Mouse (Mus musculus): Measurements from ENCODE around the gene Armh4.
"Not testable (repeated sequence)": the region's sequence is repeated elsewhere in the genome, so short reads cannot be mapped to it uniquely, and the experiment has no call there.

Armh4 gene

DNA sequence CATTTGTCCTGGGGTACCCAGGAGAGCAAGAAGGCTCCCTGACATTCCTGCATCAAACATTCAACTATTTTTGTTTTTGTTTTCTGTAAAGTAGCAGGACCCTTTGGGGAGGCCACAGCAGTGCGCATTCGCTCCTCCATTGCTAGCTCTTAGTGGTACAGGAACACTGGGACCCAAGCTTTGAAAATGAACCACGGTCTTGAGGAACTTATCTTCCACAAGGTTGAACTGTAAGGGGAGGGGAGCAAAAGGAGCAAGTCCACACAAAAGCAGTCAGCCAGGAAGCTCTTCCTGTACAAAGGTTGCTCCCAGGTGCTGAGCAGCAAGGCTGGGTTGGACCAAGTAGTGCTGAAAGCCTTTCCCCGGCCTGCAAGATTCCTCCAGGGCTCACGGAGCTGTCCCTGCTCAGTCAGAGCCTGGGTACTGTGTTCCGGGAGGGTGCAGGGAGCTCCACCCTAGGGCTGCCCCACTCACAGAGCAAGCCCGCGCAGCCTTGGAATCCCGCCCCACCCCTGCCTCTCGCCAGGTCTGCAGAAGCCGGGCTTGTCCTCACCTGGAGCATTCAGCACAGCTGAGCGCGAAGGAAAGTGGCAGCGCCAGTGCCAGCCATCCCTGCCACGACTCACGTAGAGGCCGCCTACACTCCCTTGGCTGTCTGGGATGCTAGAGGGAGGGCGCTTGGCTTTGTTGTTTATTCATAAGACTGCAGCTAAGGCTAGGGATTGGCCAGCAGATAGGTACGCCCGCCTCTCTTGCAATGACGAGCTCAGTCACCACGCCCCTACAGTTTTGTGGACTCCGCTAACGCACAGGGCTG is at the start of gene Armh4:
Gene Armh4, minus strand, starts transcription at position 669 of the 817 bp plus-strand sequence.
- in situ Hi-C loops (cut with MboI, MseI), result no loop called here

DNA sequence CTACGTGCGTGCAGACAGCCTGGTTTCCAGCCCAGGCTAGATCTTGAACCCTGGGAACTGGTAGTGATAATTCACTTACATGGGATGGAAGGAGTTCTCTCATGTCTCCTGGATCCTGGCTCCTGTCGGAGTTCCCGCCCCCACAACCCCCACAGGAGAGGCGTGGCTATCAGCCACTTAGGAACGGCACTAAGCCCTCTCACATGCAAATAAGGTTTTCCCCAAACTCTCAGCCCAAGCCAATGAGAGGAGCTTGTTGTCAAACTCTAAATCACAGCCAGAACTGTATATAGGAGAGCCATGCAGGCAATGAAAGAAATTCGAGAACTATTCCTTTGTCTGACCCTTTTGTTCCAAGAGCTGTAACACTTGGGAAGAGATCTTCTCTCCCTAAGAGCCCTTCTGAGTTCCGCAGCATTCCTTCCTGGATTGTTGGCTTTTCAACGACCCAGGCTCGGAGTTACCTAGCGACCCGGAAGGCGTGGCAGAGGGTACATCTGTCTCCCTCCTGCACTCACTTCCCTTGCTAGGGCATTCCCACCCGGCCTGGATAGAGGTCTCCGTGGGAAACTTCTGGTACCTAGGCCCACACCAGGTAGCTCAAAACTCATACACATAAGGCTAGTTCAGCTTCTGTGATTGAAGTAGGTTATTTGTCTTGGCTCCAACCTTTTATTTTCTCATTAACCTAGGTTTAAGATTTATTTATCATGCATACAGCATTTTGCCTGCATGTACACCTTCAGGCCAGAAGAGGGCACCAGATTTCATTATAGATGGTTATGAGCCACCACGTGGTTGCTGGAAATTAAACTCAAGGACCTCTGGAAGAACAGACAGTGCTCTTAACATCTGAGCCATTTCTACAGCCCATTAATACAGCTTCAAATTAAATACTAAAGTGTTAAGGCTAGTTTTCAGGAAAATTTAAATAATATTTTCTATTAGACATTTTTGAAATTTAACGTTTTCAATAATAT is 46.3 kb upstream of the Armh4 start:
- in situ Hi-C loops (cut with MboI, MseI), result no loop called here

DNA sequence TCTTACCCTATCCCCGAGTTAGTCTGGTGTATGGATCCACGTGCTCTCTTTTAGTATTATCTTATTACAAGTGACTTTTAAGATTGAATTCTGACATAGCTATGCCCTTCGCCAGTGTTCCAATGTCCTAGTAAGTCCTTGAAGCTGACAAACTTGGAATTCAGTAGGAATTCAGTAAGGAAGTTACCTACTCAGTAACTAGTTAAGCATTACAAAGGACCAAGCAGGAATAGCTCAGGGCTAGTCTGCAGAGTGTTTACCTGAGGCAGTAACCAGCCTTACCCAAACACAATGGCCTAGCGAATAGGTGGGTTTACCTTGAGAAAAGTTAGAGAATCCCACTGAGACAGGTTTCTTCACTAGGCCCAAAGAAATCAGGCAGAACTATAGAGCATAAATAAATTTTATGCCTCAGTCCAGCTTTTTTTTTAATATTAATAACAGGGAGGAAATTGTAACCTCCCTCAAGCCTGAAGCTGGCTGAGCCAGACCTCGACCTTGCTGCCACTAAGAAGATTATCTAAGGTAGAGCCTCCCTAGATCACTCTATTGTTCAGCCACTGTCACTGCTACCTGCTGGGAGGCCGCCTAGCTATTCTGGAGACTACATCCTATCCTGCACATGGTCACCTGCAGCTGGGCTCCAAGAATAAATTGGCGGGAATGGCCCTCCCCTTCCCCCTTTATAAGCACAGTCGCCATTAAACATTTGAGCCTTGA is 36.7 kb upstream of the Armh4 start:
- in situ Hi-C loops (cut with MboI, MseI), result not testable (repeated sequence)

DNA sequence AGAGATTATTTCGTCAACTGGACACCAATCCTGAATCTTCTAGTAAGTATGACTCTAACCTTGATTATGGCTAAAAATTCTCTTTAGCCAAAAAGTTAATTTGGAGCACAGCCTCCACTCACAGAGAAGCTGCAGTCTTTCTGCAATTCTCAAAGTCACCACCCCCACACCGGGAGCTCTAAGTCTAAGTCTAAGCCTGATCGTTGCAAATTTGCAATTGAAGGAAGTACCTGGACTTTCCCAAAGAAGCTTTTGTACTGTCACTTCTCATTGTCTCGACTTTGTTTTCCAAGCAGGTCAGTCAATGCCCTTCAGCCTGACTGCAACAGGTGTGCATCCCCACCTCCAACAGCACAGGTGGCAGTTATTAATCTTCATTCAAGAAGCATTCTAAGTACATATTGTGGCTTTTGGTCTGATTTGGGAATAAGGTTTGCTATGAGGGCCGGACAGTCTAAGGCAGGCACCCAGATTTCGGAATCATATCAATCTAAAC is 35.6 kb upstream of the Armh4 start:
- in situ Hi-C loops (cut with MboI, MseI), result not testable (repeated sequence)

DNA sequence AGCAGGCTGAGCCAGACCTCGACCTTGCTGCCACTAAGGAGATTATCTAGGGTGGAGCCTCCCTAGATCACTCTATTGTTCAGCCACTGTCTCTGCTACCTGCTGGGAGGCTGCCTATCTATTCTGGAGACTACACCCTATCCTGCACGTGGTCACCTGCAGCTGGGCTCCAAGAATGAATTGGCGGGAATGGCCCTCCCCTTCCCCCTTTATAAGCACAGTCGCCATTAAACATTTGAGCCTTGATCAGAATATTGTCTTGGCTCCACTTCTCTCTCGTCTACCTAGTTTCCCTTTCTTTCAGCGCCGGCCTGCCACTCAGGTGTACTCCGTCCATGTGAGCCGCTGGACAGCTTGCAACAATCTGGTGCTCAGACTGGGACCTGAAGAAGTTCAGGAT is 29.8 kb upstream of the Armh4 start:
- in situ Hi-C loops (cut with MboI, MseI), result loop anchor here (5.0 kb wide), 1 partner anchor 914 kb away; no protein-coding TSS in a partner anchor

DNA sequence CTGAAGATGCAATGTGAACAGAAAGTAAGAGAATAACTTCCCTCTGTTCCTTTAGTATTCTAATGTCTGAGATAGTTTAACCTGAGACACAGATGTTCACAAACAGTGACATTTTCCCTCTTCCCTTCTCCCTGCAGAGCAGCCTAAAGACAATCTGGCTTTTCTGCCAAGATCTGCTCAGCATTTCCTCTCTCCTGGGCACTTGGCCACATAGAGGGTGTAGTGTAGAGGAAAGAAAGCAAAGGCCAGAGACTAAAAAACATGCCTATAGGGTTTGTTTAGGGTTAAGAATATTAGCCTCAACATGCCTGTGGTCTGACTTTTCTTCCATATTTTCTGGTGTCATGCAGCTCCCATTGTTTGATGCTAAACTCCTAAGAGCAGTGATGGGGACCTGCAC is 21.9 kb upstream of the Armh4 start:
- in situ Hi-C loops (cut with MboI, MseI), result not testable (repeated sequence)

DNA sequence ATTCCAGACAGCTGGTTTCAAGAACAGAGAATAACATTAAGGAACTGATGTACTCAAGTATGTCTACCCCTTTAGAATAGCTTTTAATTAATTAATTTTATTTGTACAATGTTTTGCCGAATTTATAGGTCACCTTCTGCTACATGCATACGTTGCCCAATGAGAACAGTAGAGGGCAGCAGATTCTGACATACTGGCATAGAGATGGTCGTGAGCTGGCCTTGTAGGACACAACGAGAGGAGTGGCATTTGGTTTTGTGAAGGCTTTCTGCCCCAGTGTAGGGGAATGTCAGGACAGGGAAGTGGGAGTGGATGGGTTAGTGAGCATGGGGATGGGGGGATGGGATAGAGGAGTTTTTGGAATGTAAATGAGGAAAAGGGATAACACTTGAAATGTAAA is 18.3 kb upstream of the Armh4 start:
- in situ Hi-C loops (cut with MboI, MseI), result no loop called here

DNA sequence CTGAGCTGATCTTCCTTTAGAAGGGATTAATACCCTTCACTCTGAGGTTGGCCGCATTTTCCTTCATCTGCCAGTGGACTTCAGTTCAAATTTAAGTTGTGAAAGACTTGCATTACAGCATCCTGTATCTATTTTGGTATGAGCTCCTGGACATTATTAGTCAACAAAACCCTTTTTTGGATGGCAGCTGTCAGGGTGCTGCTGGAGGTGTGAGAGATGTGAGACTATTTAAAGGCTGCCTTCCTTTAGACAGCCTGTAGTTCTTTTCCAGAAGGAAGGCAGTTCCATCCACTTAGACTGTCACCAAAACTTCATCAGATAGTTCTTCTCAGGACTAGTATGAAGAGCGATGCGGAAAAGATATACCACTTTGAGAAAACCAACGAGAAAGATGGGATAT is 10.8 kb upstream of the Armh4 start:
- in situ Hi-C loops (cut with MboI, MseI), result no loop called here

DNA sequence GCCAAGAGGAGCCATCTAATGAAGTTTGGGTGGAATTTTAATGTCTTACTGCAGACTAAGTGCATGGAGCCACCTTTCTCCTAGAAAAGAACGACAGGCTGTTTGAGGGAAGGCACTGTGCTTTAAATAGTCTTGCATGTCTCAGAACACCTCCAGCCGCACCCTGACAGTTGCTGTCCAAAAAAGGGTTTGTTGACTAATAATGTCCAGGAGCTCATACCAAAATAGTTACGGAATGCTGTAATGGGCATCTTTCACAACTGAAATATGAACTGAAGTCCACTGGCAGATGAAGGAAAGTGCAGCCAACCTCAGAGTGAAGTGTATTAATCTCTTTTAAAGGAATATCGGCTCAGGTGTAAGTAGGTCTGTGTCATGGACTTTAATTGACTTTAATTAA is 7.4 kb upstream of the Armh4 start:
- in situ Hi-C loops (cut with MboI, MseI), result no loop called here

DNA sequence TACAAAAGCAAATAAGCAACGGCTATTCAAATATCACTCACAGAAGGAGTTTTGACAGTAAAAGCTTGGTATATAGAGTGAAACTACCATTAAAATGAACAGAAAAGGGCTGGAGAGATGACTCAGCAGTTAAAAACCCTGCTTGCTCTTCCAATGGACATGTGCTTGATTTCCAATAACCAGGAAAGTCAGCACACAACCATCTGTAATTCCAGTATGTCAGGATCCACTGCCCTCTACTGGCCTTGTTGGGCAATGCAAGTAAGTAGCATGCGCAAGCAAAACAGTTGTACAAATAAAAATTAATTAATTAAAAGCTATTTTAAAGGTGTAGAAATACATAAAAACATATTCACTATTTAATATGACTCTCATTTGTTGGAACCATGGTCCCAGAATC is 2.6 kb upstream of the Armh4 start:
- in situ Hi-C loops (cut with MboI, MseI), result no loop called here

DNA sequence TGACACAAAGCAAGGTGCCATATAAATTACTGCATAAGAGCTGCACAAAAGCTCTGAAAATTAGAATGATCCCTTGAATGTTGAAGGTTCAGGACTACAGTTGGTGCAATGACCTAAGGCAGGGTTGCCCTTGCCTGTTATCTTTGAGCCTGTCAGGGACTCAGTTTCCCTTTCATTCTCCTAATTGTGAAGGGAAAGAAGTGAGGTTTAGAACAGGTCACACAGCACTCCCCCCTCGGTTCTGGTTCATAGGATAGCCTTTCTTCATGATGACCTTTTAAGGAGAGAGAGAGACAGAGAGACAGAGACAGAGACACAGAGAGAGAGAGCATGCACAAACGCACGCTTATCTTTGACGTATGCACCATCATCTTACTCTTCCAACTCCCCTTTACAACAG is 683 bp upstream of the Armh4 start:
- in situ Hi-C loops (cut with MboI, MseI), result no loop called here

DNA sequence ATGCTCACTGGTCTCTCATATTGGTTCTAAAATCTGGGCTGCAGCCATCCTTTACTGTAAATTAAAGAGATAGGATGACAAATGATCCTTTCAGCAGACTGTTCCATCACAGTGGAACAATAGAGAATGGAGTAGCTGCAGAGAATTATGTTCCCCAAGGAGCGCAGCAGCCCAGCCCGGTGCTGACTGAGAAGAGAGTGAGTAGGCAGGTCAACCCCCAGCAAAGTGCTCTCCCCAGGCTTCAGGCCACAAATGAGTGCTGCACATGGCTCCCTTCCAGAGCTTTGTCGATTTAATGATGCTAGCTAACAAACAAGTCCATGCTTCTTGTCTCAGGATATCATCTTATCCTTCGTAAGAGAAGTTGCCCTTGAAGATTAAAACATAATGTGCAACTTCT is 2.8 kb downstream of the Armh4 start:
- in situ Hi-C loops (cut with MboI, MseI), result no loop called here

DNA sequence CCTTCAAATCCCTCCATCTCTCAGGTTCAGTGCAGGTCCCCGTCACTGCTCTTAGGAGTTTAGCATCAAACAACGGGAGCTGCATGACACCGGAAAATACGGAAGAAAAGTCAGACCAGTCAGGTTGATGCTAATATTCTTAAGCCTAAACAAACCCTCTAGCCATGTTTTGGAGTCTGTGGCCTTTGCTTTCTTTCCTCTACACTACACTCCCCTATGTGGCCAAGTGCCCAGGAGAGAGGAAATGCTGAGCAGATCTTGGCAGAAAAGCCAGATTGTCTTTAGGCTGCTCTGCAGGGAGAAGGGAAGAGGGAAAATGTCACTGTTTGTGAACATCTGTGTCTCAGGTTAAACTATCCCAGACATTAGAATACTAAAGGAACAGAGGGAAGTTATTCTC is 5.6 kb downstream of the Armh4 start:
- in situ Hi-C loops (cut with MboI, MseI), result not testable (repeated sequence)

DNA sequence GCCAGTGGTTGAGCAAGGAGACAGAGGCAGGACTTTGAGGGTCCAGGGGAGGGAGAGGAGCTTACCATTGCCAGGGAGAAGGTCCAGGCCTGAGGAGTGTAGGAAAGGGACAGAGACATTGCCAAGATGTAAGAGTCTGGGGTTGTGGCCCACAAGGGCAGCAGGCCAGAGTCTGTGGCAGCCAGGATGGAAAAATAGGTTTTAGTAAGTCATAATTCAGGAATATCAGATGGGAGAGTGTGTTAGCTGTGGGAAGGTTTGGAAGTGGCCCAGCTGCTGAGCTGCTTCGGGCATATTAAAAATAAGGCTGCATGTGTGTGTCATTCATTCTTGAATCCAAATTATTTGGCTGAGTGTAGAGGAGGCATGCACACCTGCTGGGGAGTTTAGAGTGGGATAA is 11.4 kb downstream of the Armh4 start:
- in situ Hi-C loops (cut with MboI, MseI), result no loop called here

DNA sequence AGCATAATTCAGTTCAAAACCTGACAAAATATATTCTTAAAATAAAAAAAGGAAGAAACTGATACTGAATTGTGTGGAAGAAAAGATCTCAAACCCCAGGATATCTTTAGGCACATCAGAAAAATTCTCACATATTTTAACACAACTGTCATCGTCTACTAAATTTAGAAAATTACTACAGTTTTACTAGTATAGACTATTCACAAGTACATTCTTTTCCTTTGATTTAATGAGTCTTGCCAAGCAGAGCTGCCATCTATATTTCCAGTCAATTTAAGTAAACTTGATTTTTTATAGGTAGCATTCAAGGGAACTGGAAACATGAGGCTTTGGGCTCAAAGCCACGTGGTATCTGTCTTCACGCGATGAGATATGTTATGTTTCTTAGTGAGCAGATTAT is 16.6 kb downstream of the Armh4 start:
- in situ Hi-C loops (cut with MboI, MseI), result no loop called here

DNA sequence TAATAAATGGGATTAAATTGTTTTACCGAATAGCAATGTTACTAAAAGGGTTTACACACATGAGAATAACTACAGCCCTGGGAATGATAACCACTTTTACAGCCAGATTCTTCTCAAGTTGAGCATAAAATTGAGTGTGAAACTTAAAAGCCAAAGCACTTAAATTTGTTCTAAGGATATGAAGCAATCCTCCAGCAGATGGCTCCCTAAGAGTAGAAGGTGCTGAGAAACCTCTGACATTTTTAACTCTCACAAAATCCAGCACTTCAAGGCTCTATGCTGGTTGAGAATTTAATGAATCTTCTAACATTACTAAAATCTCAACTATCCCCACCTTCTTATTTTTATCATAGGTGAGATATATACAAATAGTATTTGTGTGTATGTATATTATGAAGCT is 27.3 kb downstream of the Armh4 start:
- in situ Hi-C loops (cut with MboI, MseI), result no loop called here

DNA sequence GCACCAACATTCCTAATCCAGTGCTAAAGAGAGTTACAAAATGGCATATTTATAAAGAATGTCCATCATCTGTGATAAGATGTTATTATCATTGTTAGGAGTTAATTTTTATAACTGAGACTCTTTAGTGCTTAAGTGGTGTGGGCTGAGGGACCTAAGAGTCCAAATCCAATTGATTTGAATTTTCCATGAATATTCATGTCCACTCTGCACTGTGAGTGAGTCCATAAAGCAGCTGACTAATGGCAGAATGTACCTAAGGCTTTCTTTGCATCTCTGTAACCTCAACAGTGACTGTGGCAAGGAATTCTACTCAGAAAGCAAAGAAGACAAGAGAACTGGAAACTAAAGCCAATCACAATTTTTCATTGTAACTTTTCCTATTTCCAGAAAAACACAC is 30.6 kb downstream of the Armh4 start:
- in situ Hi-C loops (cut with MboI, MseI), result no loop called here

DNA sequence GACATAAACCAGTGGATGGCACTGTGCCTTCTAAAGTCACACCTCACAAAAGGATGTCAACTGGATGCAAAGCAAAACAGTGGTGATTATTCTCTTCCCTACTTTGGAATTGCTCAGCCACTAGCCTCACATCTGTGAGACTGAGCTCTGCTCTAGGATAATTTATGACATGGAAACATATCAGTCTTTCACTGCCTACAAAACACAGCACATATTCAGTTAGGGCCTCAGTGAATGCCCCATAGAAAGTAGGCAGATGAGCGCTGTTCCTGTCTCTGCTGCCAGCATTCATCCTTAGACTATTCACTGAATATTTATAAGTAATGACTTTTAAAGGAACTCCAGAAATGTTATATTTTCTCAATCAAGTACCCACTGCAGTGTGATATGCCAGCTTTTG is 37.3 kb downstream of the Armh4 start:
- in situ Hi-C loops (cut with MboI, MseI), result no loop called here

DNA sequence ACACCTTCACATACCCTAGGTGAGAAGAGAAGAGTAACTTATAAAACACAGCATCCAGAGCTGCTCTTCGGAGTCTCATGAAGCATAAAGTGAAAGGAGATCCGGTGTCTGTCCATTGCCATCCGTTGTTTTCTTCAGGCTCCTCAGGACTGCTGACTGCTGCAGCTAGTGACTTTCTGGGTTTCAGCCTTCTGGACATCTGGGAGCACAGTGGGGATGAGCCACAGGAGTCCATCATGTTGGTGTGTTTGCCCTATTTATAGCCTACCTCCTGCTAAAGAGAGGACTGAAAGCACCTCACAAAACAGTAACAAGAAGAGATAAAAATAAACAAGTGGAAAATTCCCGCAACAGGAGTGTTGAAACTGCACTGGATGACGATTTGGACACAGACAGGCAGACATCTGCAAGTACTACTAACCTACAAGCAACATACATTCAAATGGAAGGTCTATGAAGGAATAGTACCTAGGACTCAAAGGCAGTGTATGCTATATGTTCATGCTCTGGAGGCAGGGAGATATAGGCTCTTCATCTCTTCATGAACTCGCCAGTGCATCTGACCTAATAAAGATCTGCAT is 39.1 kb downstream of the Armh4 start:
- in situ Hi-C loops (cut with MboI, MseI), result no loop called here

DNA sequence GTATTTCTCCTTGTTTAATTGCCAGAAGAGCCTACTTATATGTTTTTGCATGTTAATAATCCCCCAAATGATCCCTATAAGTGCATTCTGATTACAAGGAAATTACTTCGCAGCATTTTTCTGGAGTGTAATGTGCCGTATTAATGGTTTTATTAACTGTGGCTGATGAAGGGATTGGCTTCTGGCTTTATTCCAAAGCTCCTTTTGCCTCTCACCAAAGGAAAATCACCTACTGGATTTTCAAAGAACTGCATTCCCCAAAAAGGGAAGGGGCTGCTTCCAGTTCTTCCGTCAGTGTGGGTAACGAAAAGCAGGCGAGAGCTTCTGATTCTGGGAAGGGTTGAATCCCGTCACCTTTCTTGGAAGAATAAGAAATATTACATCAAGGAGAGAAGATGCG is 43.9 kb downstream of the Armh4 start:
- in situ Hi-C loops (cut with MboI, MseI), result no loop called here

DNA sequence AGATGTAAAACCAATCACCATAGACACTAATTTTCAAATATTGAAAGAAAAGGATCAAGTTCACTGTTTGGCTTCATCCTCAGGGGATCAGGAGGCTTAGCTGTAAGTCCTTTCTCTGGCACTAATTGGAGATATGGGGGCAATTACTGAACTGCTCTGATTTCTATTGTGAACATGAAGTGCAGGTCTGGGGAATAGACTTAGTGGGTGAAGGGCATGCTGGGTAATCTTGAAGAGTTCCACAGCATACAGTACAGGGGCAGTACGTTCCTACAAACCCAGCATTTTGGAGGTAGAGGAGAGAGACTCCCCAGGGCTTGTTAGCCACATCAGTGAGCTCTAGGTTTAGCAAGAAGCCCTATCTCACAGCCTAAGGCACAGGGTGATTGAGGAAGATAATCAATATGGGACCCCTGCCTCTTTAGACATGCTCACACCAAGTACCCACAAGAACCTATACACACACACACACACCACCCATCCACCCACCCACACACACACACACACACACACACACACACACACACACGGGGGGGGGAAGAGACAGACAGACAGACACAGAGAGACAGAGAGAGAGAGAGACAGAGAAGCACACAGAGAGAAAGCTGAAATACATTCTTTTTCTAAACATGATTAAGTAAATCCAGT is 44.6 kb downstream of the Armh4 start:
- in situ Hi-C loops (cut with MboI, MseI), result no loop called here

Data from T-helper 1 cell (primary cell).